Mouse (Mus musculus) lung, adult 2 months (tissue): ENCODE data around the gene F5.

ENCODE experiments used
- CTCF ChIP-seq: fragments of 200-500 bp; IDR thresholded peaks from 2 replicates; pipeline ENCODE4 v1.5.1; 2011; ENCODE audit warnings: mild to moderate bottlenecking, low read length, control low read depth; ENCODE audit not compliant: insufficient read depth
- POLR2A ChIP-seq: fragments of 200-500 bp; IDR thresholded peaks from 2 replicates; pipeline ENCODE4 v1.6.1; 2011; ENCODE audit warnings: low read depth, mild to moderate bottlenecking, control low read depth, low read length, borderline replicate concordance; ENCODE audit errors: extremely low read depth

- TF ChIP-seq CTCF (no peak), POLR2A (no peak)
These were observed 15.7 kb upstream of the F5 start for GRCm38 (mm10) chr1:164135960-164136359.
